Mouse (Mus musculus): ENCODE results near the gene Duxbl2.
"Not testable (repeated sequence)": the region's sequence is repeated elsewhere in the genome, so short reads cannot be mapped to it uniquely, and the experiment has no call there.

The Duxbl2 gene

GRCm38 (mm10) chr14:26118150-26118549 is at the start of gene Duxbl2:
TSS of gene Duxbl2 (plus strand) at chr14:26118349.
- DNase-seq (ENCODE audit: low spot score), result not testable (repeated sequence)

- not testable (repeated sequence) for DNase-seq (ENCODE audit: low spot score)
Observed at GRCm38 (mm10) chr14:26076620-26077390, 41.3 kb upstream of the Duxbl2 start.

- not testable (repeated sequence) for DNase-seq (ENCODE audit: low spot score)
Observed at GRCm38 (mm10) chr14:26081216-26081615, 36.9 kb upstream of the Duxbl2 start, which contains the start of gene Cphx2. TSS of gene Cphx2 (plus strand) at chr14:26081516.

- not testable (repeated sequence) for DNase-seq (ENCODE audit: low spot score)
Observed at GRCm38 (mm10) chr14:26081997-26082396, 36.2 kb upstream of the Duxbl2 start, which contains the start of gene Cphx3. TSS of gene Cphx3 (plus strand) at chr14:26082297.

- DNase-seq (ENCODE audit: low spot score), result not testable (repeated sequence)
Observed at GRCm38 (mm10) chr14:26097622-26098021, 20.5 kb upstream of the Duxbl2 start.

- not testable (repeated sequence) for DNase-seq (ENCODE audit: low spot score)
Observed at GRCm38 (mm10) chr14:26118550-26119000, 426 bp downstream of the Duxbl2 start.

- not testable (repeated sequence) for DNase-seq (ENCODE audit: low spot score)
Observed at GRCm38 (mm10) chr14:26119095-26119494, 946 bp downstream of the Duxbl2 start.

- DNase-seq (ENCODE audit: low spot score), result not testable (repeated sequence)
Observed at GRCm38 (mm10) chr14:26147095-26147494, 28.9 kb downstream of the Duxbl2 start.

GRCm38 (mm10) chr14:26156032-26156431 is 37.9 kb downstream of the Duxbl2 start:
- not testable (repeated sequence) for DNase-seq (ENCODE audit: low spot score)

GRCm38 (mm10) chr14:26161156-26161555 is 43.0 kb downstream of the Duxbl2 start:
- not testable (repeated sequence) for DNase-seq (ENCODE audit: low spot score)

- DNase-seq (ENCODE audit: low spot score), result not testable (repeated sequence)
Observed at GRCm38 (mm10) chr14:26162423-26162822, 44.3 kb downstream of the Duxbl2 start.

- DNase-seq (ENCODE audit: low spot score), result not testable (repeated sequence)
Observed at GRCm38 (mm10) chr14:26165266-26165665, 47.1 kb downstream of the Duxbl2 start.

- not testable (repeated sequence) for DNase-seq (ENCODE audit: low spot score)
Observed at GRCm38 (mm10) chr14:26173955-26174354, 55.8 kb downstream of the Duxbl2 start.

GRCm38 (mm10) chr14:26175028-26175427 is 56.9 kb downstream of the Duxbl2 start:
- not testable (repeated sequence) for DNase-seq (ENCODE audit: low spot score)

Data from urinary bladder, postnatal 25 days (tissue).